Mouse (Mus musculus) liver, embryonic 14.5 days (tissue): ENCODE results near the gene Rexo4. TPM values are rescaled to one million over a fixed set of nuclear protein-coding genes. Genes with fewer than 3 reads are reported as not detected.

Experiments
- ATAC-seq: fragments of 200-750 bp; cut with Nextera tagmentation; 2 replicates; pipeline ENCODE4 v1.8.0; 2017; ENCODE audit warnings: moderate number of reproducible peaks, mild to moderate bottlenecking, moderate library complexity; ENCODE audit not compliant: insufficient read depth
- DNase-seq, 3 experiments: peaks; one replicate each; pipeline ENCODE4 v3.0.0-alpha.2; 2012 to 2013; ENCODE audit warnings: low read depth in 3 of 3, low spot score in 3 of 3
- H3K27ac ChIP-seq: fragments of 300-500 bp; sonication (generic); 2 replicates; pipeline ENCODE4 v1.5.1; 2014; ENCODE audit warnings: moderate library complexity, mild to moderate bottlenecking, control low read depth, inconsistent platforms
- H3K27me3 ChIP-seq: fragments of 300-500 bp; sonication (generic); 2 replicates; pipeline ENCODE4 v1.6.1; 2014; ENCODE audit warnings: mild to moderate bottlenecking, low read length, moderate library complexity; ENCODE audit not compliant: control insufficient read depth, insufficient read depth
- H3K36me3 ChIP-seq: fragments of 300-500 bp; sonication (generic); replicated peaks from 2 replicates; pipeline ENCODE4 v1.6.1; 2014; ENCODE audit warnings: low read depth; ENCODE audit not compliant: control insufficient read depth, insufficient read depth
- H3K4me1 ChIP-seq, 2 experiments: fragments of 200-500 bp in 1 of 2; fragments of 300-500 bp in 1 of 2; sonication (generic) in 1 of 2; replicated peaks; 2 replicates each; pipeline ENCODE4 v1.6.1; 2012 to 2014; ENCODE audit warnings: antibody characterized with exemption in 1 of 2, inconsistent platforms in 1 of 2, low read length in 1 of 2; ENCODE audit not compliant: control insufficient read depth in 2 of 2, insufficient read depth in 2 of 2
- H3K4me2 ChIP-seq: fragments of 300-500 bp; sonication (generic); 2 replicates; pipeline ENCODE4 v1.6.1; 2014; ENCODE audit warnings: low read depth, mild to moderate bottlenecking, control low read depth, moderate library complexity
- H3K4me3 ChIP-seq, 2 experiments: fragments of 200-500 bp in 1 of 2; fragments of 300-500 bp in 1 of 2; sonication (generic) in 1 of 2; 2 replicates each; pipeline ENCODE4 v1.5.1; 2012 to 2014; ENCODE audit warnings: low read depth in 2 of 2, low read length in 2 of 2, mild to moderate bottlenecking in 2 of 2, control low read depth in 1 of 2, inconsistent platforms in 1 of 2, moderate library complexity in 1 of 2; ENCODE audit not compliant: insufficient read depth in 1 of 2
- H3K9ac ChIP-seq: fragments of 300-500 bp; sonication (generic); replicated peaks from 2 replicates; pipeline ENCODE4 v1.6.1; 2014; ENCODE audit warnings: mild to moderate bottlenecking, control low read depth, moderate library complexity
- H3K9me3 ChIP-seq: fragments of 300-500 bp; sonication (generic); 2 replicates; pipeline ENCODE4 v1.6.1; 2016; ENCODE audit warnings: low read length, mixed read lengths; ENCODE audit not compliant: control insufficient read depth
- CTCF ChIP-seq: IDR thresholded peaks from 2 replicates; pipeline ENCODE4 v1.5.1; 2016; ENCODE audit warnings: antibody characterized with exemption, low read depth, control low read depth
- EP300 ChIP-seq: IDR thresholded peaks from 2 replicates; pipeline ENCODE4 v1.6.1; 2016; ENCODE audit warnings: antibody characterized with exemption, low read depth
- WGBS: fragments of 180-500 bp; shearing (Covaris S2); extraction: QIAGEN DNeasy Blood & Tissue Kit; methylation state at CpG from one replicate; pipeline ENCODE4 v1.1.7; 2014; ENCODE audit not compliant: insufficient replicate concordance; 5-methylcytosine and 5-hydroxymethylcytosine counted together
- polyA plus RNA-seq, 2 experiments: library from polyadenylated mRNA; depleted of rRNA in 1 of 2; stranded (reverse) in 1 of 2; unstranded in 1 of 2; fragments of >200 nt; fragmentation: Nextera tagmentation in 1 of 2; extraction: Ambion mirVana in 1 of 2; gene quantifications; 2 replicates each; pipeline versions ENCODE4 v1.2.1 to v1.2.3; 2012 to 2014

Rexo4 gene
- polyA plus RNA-seq, 2 experiments: 18.0 to 18.6 TPM

GRCm38 (mm10) chr2:26915927-26916728 lies 48.1 kb downstream of the Rexo4 start, which contains the start of the genes Surf2 and Surf1:
Gene Surf2 (plus strand): TSS chr2:26916367.
Gene Surf1 (minus strand): TSS chr2:26916530.
- peak within 1 kb of the TSS; percentile 62 for H3K27ac ChIP-seq
- no peak for TF ChIP-seq CTCF
- TF ChIP-seq EP300: no peak
- peak within 1 kb of the TSS; percentile 72 for H3K9ac ChIP-seq
- DNase-seq (peak; percentile 65 to 70 (median 65)), ATAC-seq (peak; percentile 71)
- H3K27me3 ChIP-seq: no peaks in the 10 kb centered on the region
- H3K9me3 ChIP-seq: no peaks in the 10 kb centered on the region
- peaks cover 61% of the 10 kb centered on the region for H3K36me3 ChIP-seq
- peak within 1 kb of the TSS; percentile 71 to 89 for H3K4me3 ChIP-seq
- WGBS: 2% methylated on average over 47 of the region's 47 CpGs
- H3K4me1 ChIP-seq: peaks cover 16 to 25% of the 10 kb centered on the region in 2 experiments
- peak within 1 kb of the TSS; percentile 99 for H3K4me2 ChIP-seq

- Histone ChIP-seq H3K9me3 (no peaks in the 10 kb centered on the region), H3K4me1 (peaks cover 17 to 25% of the 10 kb centered on the region in 2 experiments), H3K4me3 (no peak overlapping the region), H3K27ac (no peak overlapping the region), H3K36me3 (peaks cover 46% of the 10 kb centered on the region), H3K27me3 (no peaks in the 10 kb centered on the region), H3K4me2 (no peak overlapping the region; the same call in 1 of the 2 replicates), H3K9ac (no peak overlapping the region)
- DNase-seq (no peak), ATAC-seq (no peak)
- 54% methylated on average over 8 of the region's 8 CpGs for WGBS
- no peak for TF ChIP-seq EP300
- TF ChIP-seq CTCF: no peak
Measured at GRCm38 (mm10) chr2:26914148-26914941, 49.8 kb downstream of the Rexo4 start.

- peaks cover 24 to 32% of the 10 kb centered on the region in 2 experiments for H3K4me1 ChIP-seq
- WGBS: 46% methylated on average over 17 of the region's 17 CpGs
- peaks cover 38% of the 10 kb centered on the region for H3K36me3 ChIP-seq
- no peak overlapping the region for H3K27ac ChIP-seq
- no peak overlapping the region for H3K9ac ChIP-seq
- no peaks in the 10 kb centered on the region for H3K9me3 ChIP-seq
- DNase-seq (no peak), ATAC-seq (no peak)
- peak overlapping the region; percentile 97 for H3K4me2 ChIP-seq
- no peak overlapping the region for H3K4me3 ChIP-seq
- no peak for TF ChIP-seq EP300
- TF ChIP-seq CTCF: no peak
- no peaks in the 10 kb centered on the region for H3K27me3 ChIP-seq
Measured at GRCm38 (mm10) chr2:26913416-26914147, 50.6 kb downstream of the Rexo4 start.

GRCm38 (mm10) chr2:26912253-26912770 lies 51.9 kb downstream of the Rexo4 start:
- peak overlapping the region; percentile 97 for H3K4me2 ChIP-seq
- peaks cover 44% of the 10 kb centered on the region for H3K36me3 ChIP-seq
- no peak for TF ChIP-seq CTCF
- no peak for TF ChIP-seq EP300
- DNase-seq (no peak), ATAC-seq (no peak)
- H3K4me3 ChIP-seq: peak overlapping the region; percentile 92 to 96
- no peaks in the 10 kb centered on the region for H3K9me3 ChIP-seq
- H3K9ac ChIP-seq: peak overlapping the region; percentile 99
- H3K27me3 ChIP-seq: no peaks in the 10 kb centered on the region
- H3K27ac ChIP-seq: peak overlapping the region; percentile 74
- WGBS: 51% methylated on average over 5 of the region's 5 CpGs
- H3K4me1 ChIP-seq: peaks cover 20 to 29% of the 10 kb centered on the region in 2 experiments
